Mouse (Mus musculus) megakaryocyte-erythroid progenitor cell, adult 5 weeks (primary cell): ENCODE results near the gene Nav1. TPM values are rescaled to one million over a fixed set of nuclear protein-coding genes. Genes with fewer than 3 reads are reported as not detected.

Experiments used
- polyA plus RNA-seq: library from polyadenylated mRNA; stranded (reverse); fragments of >175 nt; gene quantifications from 2 replicates; pipeline ENCODE4 v1.2.3, GENCODE M21; 2012

Nav1 gene
- polyA plus RNA-seq, result 8.8 and 10.4 TPM in 2 replicates

GRCm38 (mm10) chr1:135607019-135607418 is at the start of gene Nav1:
Nav1 (minus strand) TSS chr1:135607295.

GRCm38 (mm10) chr1:135429901-135430668 is 177.0 kb downstream of the Nav1 start, which contains the start of gene Ipo9:
Ipo9 (minus strand) TSS chr1:135430499.

Other genes starting within 250 kb of the Nav1 start
- gene Shisa4, start 232.1 kb downstream of the Nav1 start, polyA plus RNA-seq, result 0.03 and 0.18 TPM in 2 replicates
- gene Ipo9, start 176.8 kb downstream of the Nav1 start, polyA plus RNA-seq, result 15.5 and 15.8 TPM in 2 replicates
- gene Csrp1, start 112.8 kb upstream of the Nav1 start, polyA plus RNA-seq, result 90.5 and 110 TPM in 2 replicates
- 2.9 and 3.8 TPM in 2 replicates for gene Phlda3, start 158.8 kb upstream of the Nav1 start, polyA plus RNA-seq
- gene Tnni1, start 172.1 kb upstream of the Nav1 start, polyA plus RNA-seq, result 0.30 and 0.36 TPM in 2 replicates
- gene Lad1, start 211.3 kb upstream of the Nav1 start, polyA plus RNA-seq, result 0.02 and 0.09 TPM in 2 replicates
- gene Tnnt2, start 229.1 kb upstream of the Nav1 start, polyA plus RNA-seq, result not detected in 2 replicates